Mouse (Mus musculus) heart, postnatal 14 days (tissue): ENCODE measurements around the gene Col1a2. TPM values are rescaled to one million over a fixed set of nuclear protein-coding genes. Genes with fewer than 3 reads are reported as not detected.

Experiments
- DNase-seq, 2 experiments: peaks; one replicate each; pipeline ENCODE4 v3.0.0; 2021 to 2022
- intact Hi-C: fragments of 180-260 bp; cut with DNase I; formaldehyde crosslinking; loops from one replicate; pipeline ENCODE4 v1.15.1; 2025
- total RNA-seq, 2 experiments: library from RNA; stranded (reverse); gene quantifications; 2 replicates each; pipeline ENCODE4 v1.2.3; 2021

The Col1a2 gene
- total RNA-seq, 2 experiments from 2014 or later: 351 to 400 TPM

DNA sequence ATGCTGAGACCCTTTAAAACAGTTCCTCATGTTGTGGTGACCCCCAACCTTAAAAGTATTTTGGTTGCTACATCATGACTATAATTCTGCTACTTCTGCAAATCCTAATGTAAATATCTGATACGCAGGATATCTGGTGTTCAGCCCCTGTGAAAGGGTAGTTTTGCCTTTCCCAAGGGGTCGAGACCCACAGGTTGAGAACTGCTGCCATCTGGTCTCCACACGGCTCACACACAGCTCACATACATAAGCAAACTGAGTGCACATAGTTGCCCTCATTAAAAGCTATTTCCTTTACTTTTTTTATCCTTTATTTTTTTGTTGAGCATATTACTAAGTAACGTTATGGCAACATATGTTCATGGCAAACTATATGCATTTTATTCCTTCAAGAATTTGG lies 65.8 kb downstream of the Col1a2 start:
- intact Hi-C loops: no loop called here
- no peak for DNase-seq

DNA sequence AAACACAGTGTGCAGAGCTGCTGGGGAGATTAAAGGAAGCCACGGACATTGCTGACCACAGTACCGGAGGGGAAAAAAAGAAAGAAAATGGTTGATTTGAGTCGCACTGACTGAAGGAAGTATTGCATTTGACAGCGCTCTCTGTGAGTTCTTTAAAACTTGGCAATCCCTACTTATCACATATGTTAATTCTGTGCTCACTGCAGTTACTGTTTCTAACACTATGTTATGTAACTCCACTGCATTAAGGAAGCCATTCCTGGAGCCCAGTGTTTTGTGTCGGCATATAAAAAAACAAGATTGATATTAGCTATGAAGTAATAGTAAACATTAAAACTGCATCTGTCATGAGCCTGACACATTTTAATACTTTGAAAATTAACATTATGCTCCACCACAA lies 73.1 kb downstream of the Col1a2 start:
- no peak for DNase-seq
- intact Hi-C loops: no loop called here

DNA sequence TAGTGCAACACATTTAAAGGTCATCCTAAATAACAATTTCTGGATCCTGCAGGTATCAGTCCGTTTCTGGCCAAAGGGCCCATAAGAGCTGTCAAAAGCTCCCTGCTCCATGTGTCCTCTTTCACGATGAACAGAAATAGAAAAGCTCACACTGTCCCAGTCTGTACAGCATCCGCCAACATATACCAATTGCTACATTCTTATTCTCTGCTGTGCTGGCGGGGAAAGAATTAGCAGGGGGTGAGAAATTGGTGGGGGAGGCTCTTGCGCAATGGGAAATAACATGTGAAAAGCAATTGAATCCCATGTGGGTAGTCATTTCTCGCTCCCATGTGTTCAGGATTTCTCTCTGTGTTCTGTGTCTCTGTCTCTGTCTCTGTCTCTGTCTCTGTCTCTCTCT lies 73.7 kb downstream of the Col1a2 start:
- intact Hi-C loops: no loop called here
- no peak for DNase-seq

DNA sequence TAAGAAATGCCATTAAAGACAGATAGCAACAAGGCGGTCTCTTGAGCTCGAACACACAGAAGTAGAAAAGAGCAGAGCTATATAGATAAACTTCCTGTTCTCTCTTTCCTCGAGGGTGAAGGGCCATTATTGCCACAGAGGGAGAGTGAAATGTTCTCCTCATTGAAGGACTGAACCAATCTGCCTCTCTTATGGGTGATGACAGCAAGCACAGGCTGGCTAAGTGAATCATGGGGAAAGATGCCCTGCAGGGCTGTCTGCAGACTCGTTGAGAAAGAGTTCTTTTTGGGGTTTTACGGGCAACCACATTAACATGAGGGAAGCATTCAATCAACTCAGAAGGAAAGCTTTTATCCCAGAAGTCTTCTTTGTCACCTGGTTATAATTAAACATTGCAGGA lies 75.0 kb downstream of the Col1a2 start:
- no peak for DNase-seq
- intact Hi-C loops: no loop called here

DNA sequence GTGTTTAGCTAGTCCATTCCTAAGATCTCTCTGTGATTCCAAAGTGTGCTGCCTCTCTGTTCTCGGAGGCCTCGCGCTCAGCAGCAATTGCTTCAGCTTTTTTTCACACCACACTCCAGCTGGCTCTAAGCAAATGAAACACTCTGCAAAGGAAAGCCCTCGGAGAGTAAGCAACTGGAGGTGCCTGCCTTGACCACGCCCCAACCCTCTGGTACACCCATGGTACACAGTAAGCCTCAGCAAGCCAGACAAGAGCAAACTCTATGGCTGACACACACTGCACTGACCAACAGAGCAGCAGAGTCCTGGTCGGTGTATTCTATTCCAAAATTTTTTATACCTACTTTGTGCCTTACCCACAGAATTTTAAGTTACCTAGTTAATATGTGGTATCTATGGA lies 78.9 kb downstream of the Col1a2 start:
- intact Hi-C loops: no loop called here
- DNase-seq: no peak

DNA sequence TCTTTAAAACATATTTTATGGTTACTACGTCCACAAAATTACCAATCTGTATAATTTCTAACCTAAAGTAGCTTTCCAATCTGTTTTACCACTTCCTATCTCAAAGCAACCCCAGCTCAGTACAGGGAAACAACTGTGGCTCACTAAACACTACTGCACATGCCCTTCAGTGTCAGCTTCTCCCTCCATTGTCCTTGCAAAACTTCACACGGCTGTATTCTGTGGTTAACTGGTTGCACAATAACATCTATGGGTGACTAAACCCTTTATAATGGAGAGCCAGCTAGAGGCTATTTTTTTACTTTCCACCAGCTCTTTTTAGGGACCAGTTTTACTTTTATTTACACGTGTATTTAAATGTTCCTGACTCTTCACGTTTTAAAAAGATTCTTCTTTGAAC lies 83.3 kb downstream of the Col1a2 start:
- intact Hi-C loops: no loop called here
- DNase-seq: no peak

DNA sequence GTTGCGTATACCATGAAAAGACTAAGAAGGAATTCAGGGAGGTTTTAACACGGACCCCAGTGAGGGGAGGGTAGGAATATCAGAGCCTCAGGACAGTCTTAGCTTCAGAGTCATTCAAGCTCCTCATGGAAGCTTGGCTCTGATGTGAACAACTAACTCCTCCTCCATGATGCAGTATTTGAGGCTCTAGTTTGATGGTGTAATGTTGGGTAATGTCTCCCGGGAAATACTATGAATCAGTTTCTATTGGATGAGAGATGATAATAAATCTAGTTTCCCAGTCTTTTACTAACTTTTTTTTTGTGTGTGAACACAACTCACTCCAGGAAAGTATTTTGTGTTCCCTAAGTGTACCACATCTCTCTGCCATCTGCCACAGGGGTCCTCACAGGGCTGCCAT lies 84.1 kb downstream of the Col1a2 start:
- intact Hi-C loops: no loop called here
- DNase-seq: no peak

DNA sequence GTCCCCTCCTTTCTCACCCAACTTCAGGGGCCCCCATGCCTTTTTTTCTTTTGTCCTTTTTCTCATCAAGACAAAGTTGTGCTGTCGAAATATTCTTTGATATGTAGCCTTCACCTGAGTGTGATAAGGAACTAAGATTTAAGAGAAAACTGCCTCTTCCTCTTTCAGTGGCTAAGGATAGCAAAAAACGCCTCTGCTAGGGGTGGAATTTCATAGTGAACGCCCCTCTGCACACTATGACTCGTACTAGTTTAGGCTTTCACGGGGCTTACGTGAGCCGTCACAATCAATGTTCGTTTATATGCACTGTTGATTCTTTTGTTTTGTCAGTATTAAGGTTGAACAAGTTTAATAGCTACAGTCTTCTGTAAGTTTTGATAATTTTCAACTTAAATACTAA lies 85.5 kb downstream of the Col1a2 start:
- intact Hi-C loops: no loop called here

More for the DNA sequence above, 85.5 kb downstream of the Col1a2 start:
- no peak for DNase-seq

Other genes starting within 250 kb of the Col1a2 start
- gene Casd1, start 96.0 kb downstream of the Col1a2 start, total RNA-seq: 10 to 100 TPM; 29.6 to 29.7 TPM
- gene Sgce, start 242.4 kb downstream of the Col1a2 start, total RNA-seq: 10 to 100 TPM; 27.8 to 29.0 TPM
- 1 to 10 TPM; 1.4 to 1.5 TPM for gene Peg10, start 242.5 kb downstream of the Col1a2 start, total RNA-seq